Mouse (Mus musculus) testis, adult 2 months (tissue): Measurements from ENCODE around the gene Chrdl2. TPM values are rescaled to one million over a fixed set of nuclear protein-coding genes. Genes with fewer than 3 reads are reported as not detected.

ENCODE experiments used
- H3K27ac ChIP-seq: fragments of 200-500 bp; 2 replicates; pipeline ENCODE4 v1.5.1; 2012; ENCODE audit warnings: low read depth, low read length; ENCODE audit not compliant: control insufficient read depth, insufficient read depth
- H3K27me3 ChIP-seq: fragments of 200-500 bp; 2 replicates; pipeline ENCODE4 v1.6.1; 2012; ENCODE audit warnings: mild to moderate bottlenecking, low read length, moderate library complexity; ENCODE audit not compliant: control insufficient read depth, insufficient read depth
- H3K36me3 ChIP-seq: fragments of 200-500 bp; 2 replicates; pipeline ENCODE4 v1.6.1; 2012; ENCODE audit warnings: mild to moderate bottlenecking, low read length; ENCODE audit not compliant: control insufficient read depth, insufficient read depth
- H3K4me1 ChIP-seq: fragments of 200-500 bp; 2 replicates; pipeline ENCODE4 v1.6.1; 2012; ENCODE audit warnings: low read length; ENCODE audit not compliant: control insufficient read depth, insufficient read depth
- H3K4me3 ChIP-seq: fragments of 200-500 bp; 2 replicates; pipeline ENCODE4 v1.5.1; 2012; ENCODE audit warnings: low read depth, mild to moderate bottlenecking, low read length, moderate library complexity, mixed read lengths; ENCODE audit not compliant: control insufficient read depth
- CTCF ChIP-seq: fragments of 200-500 bp; IDR thresholded peaks from 2 replicates; pipeline ENCODE4 v1.5.1; 2012; ENCODE audit warnings: low read depth, mild to moderate bottlenecking, inconsistent platforms, low read length, moderate library complexity; ENCODE audit not compliant: control insufficient read depth, insufficient read depth, insufficient replicate concordance
- POLR2A ChIP-seq: fragments of 200-500 bp; IDR thresholded peaks from 2 replicates; pipeline ENCODE4 v1.6.1; 2012; ENCODE audit warnings: low read depth, mild to moderate bottlenecking, inconsistent platforms, low read length, moderate library complexity; ENCODE audit not compliant: control insufficient read depth
- polyA plus RNA-seq: library from polyadenylated mRNA; depleted of rRNA; stranded (reverse); fragments of >200 nt; gene quantifications from 2 replicates; pipeline ENCODE4 v1.2.3, GENCODE M21; 2012

Gene Chrdl2
- polyA plus RNA-seq, 1 experiment: 0.38 TPM

DNA sequence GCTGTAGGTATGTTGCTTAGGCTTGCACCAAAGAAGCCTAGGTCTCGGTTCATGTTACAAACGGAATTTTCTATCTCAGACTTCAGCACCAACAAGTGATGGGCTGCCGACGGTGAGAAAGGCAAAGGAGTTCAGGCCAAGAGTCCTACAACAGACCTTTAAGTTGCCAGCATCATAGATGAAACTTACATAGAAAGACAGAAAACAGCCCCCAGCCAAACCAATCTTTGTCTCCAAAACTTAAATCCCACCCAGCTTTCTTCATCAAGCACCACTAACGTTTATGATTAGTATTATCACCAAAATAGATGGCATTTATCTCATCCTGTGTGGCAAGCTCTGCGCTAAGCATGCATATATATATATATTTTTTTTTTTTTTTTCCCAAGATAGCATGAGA is 26.9 kb upstream of the Chrdl2 start:
- Histone ChIP-seq H3K4me3 (peak overlapping the region; percentile 97), H3K27ac (0 out of 2 replicates have a peak overlapping the region, but pooled peaks have one; percentile 1), H3K27me3 (no peaks in the 10 kb centered on the region), H3K4me1 (peaks cover 13% of the 10 kb centered on the region; the same call in 1 of the 2 replicates), H3K36me3 (no peaks in the 10 kb centered on the region)
- TF ChIP-seq CTCF (no peak), POLR2A (no peak)

DNA sequence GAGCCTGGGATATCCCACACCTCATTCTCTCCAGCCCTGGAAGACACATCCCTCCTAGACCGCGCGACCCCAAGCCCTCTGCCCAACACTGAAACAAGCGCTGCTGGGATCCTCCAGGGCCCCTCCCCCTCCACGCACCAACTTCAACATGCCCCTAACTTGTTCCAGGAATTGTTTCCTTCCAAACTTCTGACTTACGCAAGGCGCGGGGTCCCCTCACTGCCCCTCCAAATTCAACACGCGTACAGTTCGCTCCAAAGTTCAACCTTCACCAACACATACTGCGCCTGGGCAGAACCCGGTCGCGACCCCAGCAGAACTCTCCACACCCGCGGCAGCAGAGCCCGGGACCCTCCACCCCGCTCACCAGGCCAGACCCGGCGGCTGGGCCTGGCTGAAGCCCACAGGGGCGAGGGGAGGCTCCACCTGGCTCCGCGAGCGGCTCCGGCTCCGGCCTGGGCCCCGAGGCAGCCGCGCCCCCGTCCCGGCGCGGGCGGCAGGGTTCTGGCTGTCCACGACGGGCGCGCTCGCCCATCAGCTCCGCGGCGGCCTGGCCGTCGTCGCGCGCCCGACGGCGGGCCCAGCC is 26.3 kb upstream of the Chrdl2 start:
- Histone ChIP-seq H3K27me3 (no peaks in the 10 kb centered on the region), H3K4me1 (peaks cover 13% of the 10 kb centered on the region; the same call in 1 of the 2 replicates), H3K4me3 (peak overlapping the region; percentile 97), H3K36me3 (no peaks in the 10 kb centered on the region), H3K27ac (peak overlapping the region; percentile 98)
- no peak; the same call in 1 of the 2 replicates for TF ChIP-seq POLR2A
- TF ChIP-seq CTCF: no peak

DNA sequence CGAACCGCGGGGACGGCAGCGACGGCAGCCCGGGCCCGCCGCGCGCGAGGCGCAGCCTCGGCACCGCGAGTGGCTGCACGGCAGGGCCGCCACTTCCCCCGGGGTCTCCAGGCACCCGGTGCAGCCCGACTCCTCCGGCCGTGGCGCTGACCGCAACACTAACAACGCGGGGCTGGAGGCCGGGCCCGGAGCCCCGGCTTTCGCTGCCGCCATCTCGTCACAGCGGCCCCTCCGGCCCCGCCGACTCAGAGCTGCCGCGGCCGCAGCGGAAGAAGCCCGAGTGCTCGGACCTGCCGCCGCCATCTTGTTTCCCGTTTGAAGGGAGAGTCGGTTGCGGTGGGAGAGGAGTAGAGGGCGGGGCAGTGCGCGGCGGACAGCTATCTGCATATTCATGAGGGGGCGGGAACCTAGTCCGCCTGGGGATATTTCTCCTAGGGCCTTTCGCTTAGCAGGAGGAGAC is 25.8 kb upstream of the Chrdl2 start, which contains the start of gene Rnf169:
Rnf169 (minus strand) TSS at position 317 of the 460 bp plus-strand sequence.
- Histone ChIP-seq H3K36me3 (no peaks in the 10 kb centered on the region), H3K27ac (peak within 1 kb of the TSS; percentile 98), H3K27me3 (no peaks in the 10 kb centered on the region), H3K4me3 (peak within 1 kb of the TSS; percentile 97), H3K4me1 (peaks cover 13% of the 10 kb centered on the region; the same call in 1 of the 2 replicates)
- TF ChIP-seq CTCF: no peak
- peak; percentile 94 for TF ChIP-seq POLR2A

DNA sequence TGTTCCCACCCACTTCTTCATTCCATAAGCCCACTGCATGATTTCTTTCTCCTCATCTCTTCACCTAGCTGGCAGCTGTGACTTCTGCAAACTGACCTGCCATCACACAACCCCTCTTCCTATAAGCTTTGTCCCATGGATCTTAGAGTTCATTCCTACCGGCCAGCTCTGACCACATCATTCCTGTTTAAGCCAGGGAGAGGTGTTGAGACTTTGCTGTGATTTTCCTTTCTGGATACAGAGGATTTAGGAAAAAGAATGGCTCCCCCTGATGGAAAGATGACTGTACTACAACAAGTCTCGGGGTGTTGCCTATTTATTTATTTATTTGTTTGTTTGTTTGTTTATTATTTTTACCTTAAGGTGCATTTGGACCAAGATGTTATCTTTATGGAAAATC is 24.7 kb upstream of the Chrdl2 start:
- Histone ChIP-seq H3K4me3 (peak overlapping the region; percentile 15; the same call in 1 of the 2 replicates), H3K4me1 (peaks cover 13% of the 10 kb centered on the region; the same call in 1 of the 2 replicates), H3K27ac (no peak overlapping the region)

DNA sequence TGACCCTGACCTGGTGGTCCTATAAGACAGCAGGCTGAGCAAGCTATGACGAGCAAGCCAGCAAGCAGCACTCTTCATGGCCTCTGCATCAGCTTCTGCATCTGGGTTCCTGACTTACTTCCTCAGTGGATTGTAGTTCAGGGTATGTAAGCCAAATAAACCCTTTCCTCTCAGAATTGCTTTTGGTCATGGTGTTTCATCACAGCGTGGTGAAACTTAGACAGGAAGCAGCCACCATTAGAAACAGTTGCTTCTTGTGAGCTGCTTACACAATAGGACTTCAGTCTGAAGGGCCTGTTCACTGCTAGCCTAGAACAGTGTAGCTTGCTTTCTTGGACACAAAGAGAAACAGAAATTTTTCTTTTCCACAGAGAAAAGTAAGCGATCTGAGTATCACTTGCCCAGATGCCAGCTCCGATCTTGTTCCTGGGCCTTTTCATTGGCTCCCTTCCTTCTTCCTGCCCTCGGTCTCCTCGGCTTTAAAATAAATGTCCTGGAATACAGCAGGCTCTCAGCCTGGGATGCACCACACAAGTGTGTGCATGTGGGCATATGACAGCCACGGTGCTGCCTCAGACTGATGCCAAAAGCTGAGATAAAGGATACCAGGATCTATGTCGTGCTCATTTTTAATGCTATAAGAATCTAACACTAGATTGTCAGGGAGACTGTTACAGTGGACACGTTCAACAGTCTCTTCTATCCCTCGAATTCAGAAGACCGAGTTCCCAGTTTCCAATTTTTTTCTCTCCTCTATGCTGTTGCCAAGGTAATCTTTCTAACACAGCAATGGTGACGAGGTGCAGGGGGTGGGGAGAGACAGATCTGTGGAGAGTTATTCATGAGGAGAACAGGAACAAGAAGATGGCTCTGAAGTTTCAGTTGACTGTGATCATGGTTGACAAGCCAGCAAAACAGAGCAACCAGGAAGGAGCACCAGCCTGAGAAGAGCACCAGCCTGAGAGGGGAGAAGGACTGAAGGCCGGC is 23.4 kb upstream of the Chrdl2 start:
- Histone ChIP-seq H3K27me3 (no peaks in the 10 kb centered on the region), H3K4me1 (peaks cover 13% of the 10 kb centered on the region; the same call in 1 of the 2 replicates), H3K27ac (no peak overlapping the region), H3K4me3 (no peak overlapping the region), H3K36me3 (no peaks in the 10 kb centered on the region)
- TF ChIP-seq POLR2A (no peak), CTCF (no peak)

More for the DNA sequence above, 24.7 kb upstream of the Chrdl2 start:
- no peaks in the 10 kb centered on the region for H3K27me3 ChIP-seq
- TF ChIP-seq POLR2A: no peak
- peak; percentile 16; the same call in 1 of the 2 replicates for TF ChIP-seq CTCF
- H3K36me3 ChIP-seq: no peaks in the 10 kb centered on the region

DNA sequence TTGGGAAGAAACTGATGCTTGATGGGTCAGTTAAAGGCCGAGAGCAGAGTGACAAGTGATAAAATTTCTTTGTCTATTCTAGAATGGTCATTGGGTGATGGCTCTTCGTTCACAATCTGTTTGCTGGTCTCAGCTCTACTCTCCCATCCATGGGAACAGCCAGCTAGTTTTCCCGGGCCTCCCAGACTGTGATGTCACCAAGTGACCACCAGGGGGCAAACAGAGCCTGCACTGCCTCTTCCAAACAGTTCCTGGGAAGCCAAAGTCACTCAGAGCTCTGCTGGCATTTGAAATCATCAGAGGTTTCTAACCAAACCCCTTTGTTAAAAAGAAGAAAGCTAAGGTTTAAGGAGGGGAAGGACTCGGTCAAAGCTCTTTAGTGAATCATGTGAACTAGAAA is 17.2 kb upstream of the Chrdl2 start:
- no peak overlapping the region for H3K4me3 ChIP-seq
- H3K4me1 ChIP-seq: peaks cover 5% of the 10 kb centered on the region
- no peak overlapping the region for H3K27ac ChIP-seq
- TF ChIP-seq CTCF (peak; percentile 82), POLR2A (no peak)
- no peaks in the 10 kb centered on the region for H3K27me3 ChIP-seq
- H3K36me3 ChIP-seq: no peaks in the 10 kb centered on the region

DNA sequence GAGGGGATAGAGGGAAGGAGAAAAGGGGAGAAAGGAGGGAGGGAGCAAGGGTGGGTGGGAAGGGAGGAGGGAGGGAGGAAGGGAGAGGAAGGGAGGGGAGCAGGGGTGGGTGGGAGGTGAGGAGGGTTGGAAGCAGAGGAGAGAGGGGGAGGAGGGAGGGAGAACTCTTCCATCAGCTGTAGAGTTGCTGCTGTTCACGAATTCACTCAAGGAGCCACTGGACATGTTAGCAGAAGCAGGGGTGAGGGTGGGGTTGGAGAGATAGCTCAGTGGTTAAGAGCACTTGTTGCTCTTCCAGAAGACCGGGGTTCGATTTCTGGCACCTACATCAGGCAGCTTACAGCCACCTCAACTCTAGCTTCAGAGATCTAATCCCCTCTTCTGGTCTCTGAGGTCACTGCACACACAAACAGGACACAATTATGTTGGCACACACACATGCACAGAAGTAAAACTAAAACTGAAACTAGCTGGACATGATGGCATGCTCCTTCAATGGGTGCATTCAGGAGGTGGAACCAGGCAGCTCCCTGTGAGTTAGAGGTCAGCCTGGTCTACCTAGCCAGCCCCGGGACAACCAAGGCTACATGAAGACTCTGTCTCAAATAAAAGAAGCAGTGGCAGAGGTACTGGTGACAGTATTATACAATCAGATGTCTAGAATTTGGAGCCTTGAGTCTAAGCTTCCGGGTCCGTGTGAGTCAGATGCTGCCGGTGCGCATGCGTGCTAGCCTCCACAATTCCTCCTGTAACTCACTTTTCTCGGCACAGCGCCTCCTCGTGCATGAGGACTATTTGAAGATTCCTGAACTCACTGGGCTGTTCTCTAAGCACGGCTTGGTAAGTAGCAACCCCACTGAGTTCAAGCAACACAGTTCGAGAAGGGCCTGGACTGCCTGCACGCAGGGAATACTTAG is 15.9 kb upstream of the Chrdl2 start:
- Histone ChIP-seq H3K27ac (no peak overlapping the region), H3K4me1 (peaks cover 5% of the 10 kb centered on the region)
- TF ChIP-seq CTCF: no peak
- TF ChIP-seq POLR2A: no peak

More for the DNA sequence above, 15.9 kb upstream of the Chrdl2 start:
- Histone ChIP-seq H3K4me3 (peak overlapping the region; percentile 61; the same call in 1 of the 2 replicates), H3K27me3 (no peaks in the 10 kb centered on the region), H3K36me3 (no peaks in the 10 kb centered on the region)
